Mouse (Mus musculus): ENCODE results near the gene Chad. TPM values are rescaled to one million over a fixed set of nuclear protein-coding genes. Genes with fewer than 3 reads are reported as not detected.

The Chad gene
- polyA plus RNA-seq, 1 experiment from 2014 or later, result 0.53 TPM

- ATAC-seq (ENCODE audit: insufficient number of reproducible peaks, low FRiP score, low TSS enrichment, low read depth), result no peak
- 89% methylated on average over 2 of the region's 2 CpGs for WGBS
- no peaks in the 10 kb centered on the region for H3K4me1 ChIP-seq (ENCODE audit: control insufficient read depth, insufficient read depth, low read length)
- no peaks in the 10 kb centered on the region for H3K36me3 ChIP-seq (ENCODE audit: control insufficient read depth, insufficient read depth, low read length)
- H3K4me2 ChIP-seq (ENCODE audit: low read depth, severe bottlenecking), result no peak overlapping the region
- H3K27ac ChIP-seq (replicated peaks; ENCODE audit: low read depth, low read length), result no peak overlapping the region
- DNase-seq (ENCODE audit: low spot score), result no peak
- no peaks in the 10 kb centered on the region for H3K27me3 ChIP-seq (ENCODE audit: control insufficient read depth, insufficient read depth, low read length)
- no peak overlapping the region for H3K4me3 ChIP-seq (ENCODE audit: low read depth, low read length)
- H3K9me3 ChIP-seq (ENCODE audit: control insufficient read depth, low read length), result no peaks in the 10 kb centered on the region
- no peak overlapping the region for H3K9ac ChIP-seq (ENCODE audit: low read length)
These were observed 52.8 kb downstream of the Chad start for GRCm38 (mm10) chr11:94617646-94618045.

Other genes starting within 250 kb of the Chad start
- gene Luc7l3, start 243.1 kb upstream of the Chad start, polyA plus RNA-seq (2014; fragmentation: Nextera tagmentation; extraction: Ambion mirVana), result 123 and 125 TPM in 2 replicates
- 24.1 and 25.8 TPM in 2 replicates for gene Ankrd40, start 237.0 kb upstream of the Chad start, polyA plus RNA-seq (2014; fragmentation: Nextera tagmentation; extraction: Ambion mirVana)
- 0.55 and 0.88 TPM in 2 replicates for gene Abcc3, start 172.1 kb upstream of the Chad start, polyA plus RNA-seq (2014; fragmentation: Nextera tagmentation; extraction: Ambion mirVana)
- 21.0 and 24.3 TPM in 2 replicates for gene Cacna1g, start 90.8 kb upstream of the Chad start, polyA plus RNA-seq (2014; fragmentation: Nextera tagmentation; extraction: Ambion mirVana)
- gene Spata20, start 78.9 kb upstream of the Chad start, polyA plus RNA-seq (2014; fragmentation: Nextera tagmentation; extraction: Ambion mirVana), result not detected in 2 replicates
- 2.8 and 3.1 TPM in 2 replicates for gene Epn3, start 65.1 kb upstream of the Chad start, polyA plus RNA-seq (2014; fragmentation: Nextera tagmentation; extraction: Ambion mirVana)
- gene Mycbpap, start 43.3 kb upstream of the Chad start, polyA plus RNA-seq (2014; fragmentation: Nextera tagmentation; extraction: Ambion mirVana), result 4.2 and 4.9 TPM in 2 replicates
- gene Rsad1, start 15.8 kb upstream of the Chad start, polyA plus RNA-seq (2014; fragmentation: Nextera tagmentation; extraction: Ambion mirVana), result 3.1 and 4.1 TPM in 2 replicates
- 8.6 and 10.6 TPM in 2 replicates for gene Acsf2, start 36.8 kb downstream of the Chad start, polyA plus RNA-seq (2014; fragmentation: Nextera tagmentation; extraction: Ambion mirVana)
- gene Lrrc59, start 64.7 kb downstream of the Chad start, polyA plus RNA-seq (2014; fragmentation: Nextera tagmentation; extraction: Ambion mirVana), result 191 and 206 TPM in 2 replicates
- gene Mrpl27, start 88.7 kb downstream of the Chad start, polyA plus RNA-seq (2014; fragmentation: Nextera tagmentation; extraction: Ambion mirVana), result 133 and 141 TPM in 2 replicates
- gene Eme1, start 88.9 kb downstream of the Chad start, polyA plus RNA-seq (2014; fragmentation: Nextera tagmentation; extraction: Ambion mirVana), result 52.6 and 55.9 TPM in 2 replicates
- gene Xylt2, start 112.5 kb downstream of the Chad start, polyA plus RNA-seq (2014; fragmentation: Nextera tagmentation; extraction: Ambion mirVana), result 16.2 and 16.7 TPM in 2 replicates
- 0.25 TPM in 1 of 2 replicates, not detected in the other for gene Gm11541, start 139.5 kb downstream of the Chad start, polyA plus RNA-seq (2014; fragmentation: Nextera tagmentation; extraction: Ambion mirVana)
- not detected in 2 replicates for gene Cdc34b, start 176.7 kb downstream of the Chad start, polyA plus RNA-seq (2014; fragmentation: Nextera tagmentation; extraction: Ambion mirVana)
- not detected in 2 replicates for gene Tmem92, start 217.7 kb downstream of the Chad start, polyA plus RNA-seq (2014; fragmentation: Nextera tagmentation; extraction: Ambion mirVana)

Measured in limb, embryonic 11.5 days (tissue).